Mouse (Mus musculus): Measurements from ENCODE around the gene Farsb. TPM values are rescaled to one million over a fixed set of nuclear protein-coding genes. Genes with fewer than 3 reads are reported as not detected.

Gene Farsb
- polyA plus RNA-seq (2012; rRNA removed) = 72.9 and 81.2 TPM in 2 replicates

DNA sequence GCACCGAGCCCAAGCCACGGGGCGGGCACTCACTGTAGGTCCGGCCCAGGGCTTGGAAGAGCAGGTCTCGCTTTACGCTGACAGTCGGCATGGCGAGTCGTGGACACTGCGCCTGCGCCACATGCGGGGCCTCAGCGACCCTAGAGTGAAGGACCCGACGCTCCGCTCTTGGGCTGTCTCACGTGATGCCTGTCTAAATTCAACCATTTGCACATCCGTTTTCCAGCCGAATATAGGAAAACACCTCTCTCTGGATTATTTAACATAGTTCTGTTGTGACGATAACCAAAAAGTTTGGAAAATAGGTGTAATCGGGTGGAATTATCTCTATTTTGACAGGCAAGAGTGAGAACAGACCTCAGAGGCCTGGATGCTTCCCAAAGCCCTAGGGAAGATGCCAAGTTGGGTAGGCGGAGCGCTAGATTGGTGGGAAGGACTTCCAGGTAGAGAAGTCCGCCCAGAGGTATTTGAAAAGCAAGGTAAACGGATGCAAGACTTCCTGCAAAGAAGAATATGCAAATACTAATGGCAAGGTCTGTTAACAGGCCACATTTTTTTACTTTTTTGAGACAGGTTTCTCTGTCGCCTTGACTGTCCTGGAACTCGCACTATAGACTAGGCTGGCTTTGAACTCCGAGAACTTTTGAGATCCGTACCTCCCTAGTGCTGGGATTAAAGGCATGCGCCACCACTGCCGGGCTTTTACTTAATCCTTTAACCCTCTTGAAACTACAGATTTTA is at the start of gene Farsb:
Farsb (minus strand) TSS at position 146 of the 741 bp plus-strand sequence.

DNA sequence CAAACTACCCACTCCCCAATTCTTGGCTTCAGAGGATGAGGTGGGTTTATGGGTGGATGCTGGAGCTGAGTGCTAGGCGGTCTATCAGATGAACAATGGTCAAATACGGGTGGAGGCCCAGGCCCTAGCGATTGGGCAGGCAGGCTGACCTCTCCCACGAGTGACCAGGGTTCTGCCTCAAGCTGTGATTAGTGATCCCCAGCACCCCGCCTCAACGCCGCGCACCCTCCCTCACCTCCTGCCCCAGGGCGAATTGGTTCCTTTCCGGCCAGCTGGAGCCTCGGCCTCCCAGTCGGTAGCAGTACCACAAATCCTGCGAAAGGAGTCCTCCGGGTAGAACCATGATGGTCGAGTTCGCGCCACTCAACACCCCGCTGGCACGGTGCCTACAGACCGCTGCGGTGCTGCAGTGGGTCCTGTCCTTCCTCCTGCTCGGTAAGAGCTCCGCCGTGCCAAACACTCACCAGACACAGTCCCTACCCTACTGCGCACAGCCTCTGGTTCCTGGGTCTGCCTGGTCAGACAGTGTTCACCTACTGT is 23.0 kb upstream of the Farsb start, which contains the start of gene BC035947:
BC035947 (minus strand) TSS at position 538 of the 540 bp plus-strand sequence.

DNA sequence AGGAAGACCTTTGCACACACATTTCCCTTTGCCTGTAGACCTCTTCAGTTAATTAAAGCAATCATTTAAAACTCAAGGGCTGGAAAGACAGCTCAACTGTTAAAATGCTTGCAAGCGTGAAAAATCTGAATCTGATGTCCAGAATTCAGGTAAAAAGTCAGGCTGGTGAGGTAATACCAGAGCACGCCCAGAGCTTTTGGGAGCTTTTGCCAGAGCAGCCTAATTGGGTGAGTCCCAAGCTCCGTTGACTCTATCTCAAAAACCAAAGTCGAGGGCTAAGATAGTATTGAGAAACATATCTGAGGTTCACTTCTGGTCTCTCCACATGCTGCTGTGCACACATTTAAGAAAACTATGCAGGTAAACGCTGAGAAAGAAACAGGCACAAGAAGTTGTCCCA is 22.2 kb upstream of the Farsb start, which contains the start of gene Mogat1:
Mogat1 (plus strand) TSS at position 130 of the 400 bp plus-strand sequence.

Other genes with a start within 250 kb of the Farsb start
- gene Sgpp2, start 178.6 kb downstream of the Farsb start, polyA plus RNA-seq (2012; rRNA removed) = 1.6 and 2.5 TPM in 2 replicates
- 0.23 and 0.73 TPM in 2 replicates for gene Mogat1, start 22.1 kb upstream of the Farsb start, polyA plus RNA-seq (2012; rRNA removed)
- 0.60 and 1.1 TPM in 2 replicates for gene BC035947, start 23.3 kb upstream of the Farsb start, polyA plus RNA-seq (2012; rRNA removed)
- gene Acsl3, start 168.9 kb upstream of the Farsb start, polyA plus RNA-seq (2012; rRNA removed) = 48.4 and 50.4 TPM in 2 replicates
- gene Utp14b, start 169.1 kb upstream of the Farsb start, polyA plus RNA-seq (2012; rRNA removed) = 9.1 and 10.0 TPM in 2 replicates

All from central nervous system, embryonic 11.5 days (tissue).